Mouse (Mus musculus): Measurements from ENCODE around the gene Adipoq.

GRCm38 (mm10) chr16:23170813-23171212, 24.5 kb downstream of the Adipoq start:
- TF ChIP-seq CTCF (IDR thresholded peaks at IDR 0.05; ENCODE audit: low read depth) = no peak
- TF ChIP-seq EP300 (optimal IDR thresholded peaks at IDR 0.05) = no peak
